In genomic region chr13:59718857-59719440, GRCm38 (mm10) we compare ENCODE assay signal across 14 mouse cellular contexts. TPM values are rescaled to one million over a fixed set of nuclear protein-coding genes. Genes with fewer than 3 reads are reported as not detected.
DNase-seq lines count a peak whose midpoint lies in the region; ATAC-seq and TF ChIP-seq lines count a peak whose summit lies in the region.
"Not testable (repeated sequence)": the region's sequence is repeated elsewhere in the genome, so short reads cannot be mapped to it uniquely, and the experiment has no call there.
"Had no signal": no experiment of that assay in that cellular context is flagged by ENCODE, and none has a peak within 500 bp of the region (broad histone marks: within the 10 kb centered on the region; RNA-seq: fewer than 3 reads in every experiment).

No protein-coding gene starts in this region.

- not testable (repeated sequence) for H3K4me3 ChIP-seq in CH12.LX (replicated peaks in 1 of 3; ENCODE audit: low read depth in 2 of 3, low read length in 2 of 3, poor library complexity in 1 of 3); embryonic facial prominence, embryonic 15.5 days (replicated peaks); heart, embryonic 14.5 days (ENCODE audit: control insufficient read depth in 1 of 2, insufficient read depth in 1 of 2, low read depth in 1 of 2, low read length in 2 of 2); liver, embryonic 13.5 days (replicated peaks); stomach, postnatal 0 days (ENCODE audit: low read depth, low read length)

- not testable (repeated sequence) for H3K27me3 ChIP-seq in CH12.LX (replicated peaks); embryonic facial prominence, embryonic 15.5 days; heart, embryonic 14.5 days (ENCODE audit: control insufficient read depth, insufficient read depth, low read length); stomach, postnatal 0 days (ENCODE audit: control insufficient read depth, insufficient read depth, low read length)
- H3K27me3 ChIP-seq in liver, embryonic 13.5 days = peaks cover 14% of the 10 kb centered on the region

- not testable (repeated sequence) for TF ChIP-seq RAD21 in CH12.LX (IDR thresholded peaks at IDR 0.05; ENCODE audit: low read depth, low read length)

- ATAC-seq in embryonic facial prominence, embryonic 15.5 days (ENCODE audit: insufficient number of reproducible peaks, low FRiP score, low TSS enrichment, low read depth) = not testable (repeated sequence)
- 0 out of 2 replicates have a peak, but pooled peaks have one; percentile 46 for ATAC-seq in heart, embryonic 14.5 days (ENCODE audit: insufficient number of reproducible peaks, insufficient read depth, low FRiP score, low read depth)
- peak; percentile 41 for ATAC-seq in inflammation-experienced regulatory T-cells, adult 6 months
- peak; percentile 52; the same call in 1 of the 2 replicates for ATAC-seq in liver, embryonic 13.5 days (ENCODE audit: low read depth)
- peak; percentile 75 for ATAC-seq in stomach, postnatal 0 days (ENCODE audit: low FRiP score, low TSS enrichment)

- TF ChIP-seq POLR2A in CH12.LX (IDR thresholded peaks at IDR 0.05; ENCODE audit: low read depth, low read length) = not testable (repeated sequence)

- not testable (repeated sequence) for H3K9me3 ChIP-seq in CH12.LX (replicated peaks; ENCODE audit: low read length); embryonic facial prominence, embryonic 15.5 days (replicated peaks); heart, embryonic 14.5 days (ENCODE audit: control insufficient read depth, low read length); liver, embryonic 13.5 days (replicated peaks); stomach, postnatal 0 days (ENCODE audit: control insufficient read depth, low read length)

- 16% methylated on average over 6 of the region's 6 CpGs for WGBS in embryonic facial prominence, embryonic 15.5 days
- WGBS in heart, embryonic 14.5 days = 31% methylated on average over 6 of the region's 6 CpGs
- WGBS in liver, embryonic 13.5 days (ENCODE audit: insufficient replicate concordance) = 29% methylated on average over 6 of the region's 6 CpGs
- WGBS in stomach, postnatal 0 days = 19% methylated on average over 6 of the region's 6 CpGs

- dilution Hi-C loops in CH12.LX (cut with MboI; ENCODE audit: extremely low pct_ligation_motif_present, extremely low pct_unique_long_range_greater_than_20kb, low sequenced_read_pairs) = not testable (repeated sequence)

- H3K4me2 ChIP-seq in CH12.LX (ENCODE audit: insufficient read depth, low read depth, poor library complexity, severe bottlenecking) = peak overlapping the region; percentile 41
- H3K4me2 ChIP-seq in embryonic facial prominence, embryonic 15.5 days (replicated peaks); heart, embryonic 14.5 days (ENCODE audit: low read length); liver, embryonic 13.5 days; stomach, postnatal 0 days (replicated peaks; ENCODE audit: low read depth): not testable (repeated sequence)

- 0 out of 2 replicates have a peak, but pooled peaks have one; percentile 24 for TF ChIP-seq EP300 in CH12.LX (IDR thresholded peaks at IDR 0.05; ENCODE audit: low read length)
- not testable (repeated sequence) for TF ChIP-seq EP300 in stomach, postnatal 0 days (optimal IDR thresholded peaks at IDR 0.05)

- peak; percentile 20 for DNase-seq in CH12.LX (ENCODE audit: extremely low read depth)
- DNase-seq in kidney, postnatal 10 days = peak; percentile 27
- not testable (repeated sequence) for DNase-seq in liver, embryonic 13.5 days
- DNase-seq in lung, postnatal 4 days = peak; percentile 37 to 74
- peak; percentile 51 for DNase-seq in stomach, postnatal 0 days (ENCODE audit: low spot score)

- H3K36me3 ChIP-seq in CH12.LX (replicated peaks in 1 of 2; ENCODE audit: control insufficient read depth in 1 of 2, insufficient read depth in 1 of 2, low read length in 1 of 2); embryonic facial prominence, embryonic 15.5 days; heart, embryonic 14.5 days (ENCODE audit: control insufficient read depth, insufficient read depth, low read length); liver, embryonic 13.5 days; stomach, postnatal 0 days (ENCODE audit: control insufficient read depth, insufficient read depth, low read length): not testable (repeated sequence)

- H3K27ac ChIP-seq in CH12.LX (ENCODE audit: insufficient read depth, low read depth); heart, embryonic 14.5 days (replicated peaks in 1 of 2; ENCODE audit: control insufficient read depth in 1 of 2, insufficient read depth in 1 of 2, low read depth in 2 of 2, low read length in 2 of 2); stomach, postnatal 0 days (replicated peaks): not testable (repeated sequence)
- H3K27ac ChIP-seq in embryonic facial prominence, embryonic 15.5 days (replicated peaks) = peak overlapping the region; percentile 17
- peak overlapping the region; percentile 13; the same call in 1 of the 2 replicates for H3K27ac ChIP-seq in liver, embryonic 13.5 days

- not testable (repeated sequence) for H3K9ac ChIP-seq in CH12.LX (ENCODE audit: insufficient read depth, low read depth); embryonic facial prominence, embryonic 15.5 days; heart, embryonic 14.5 days (ENCODE audit: low read length); stomach, postnatal 0 days (ENCODE audit: low read length)
- H3K9ac ChIP-seq in liver, embryonic 13.5 days = 0 out of 2 replicates have a peak overlapping the region, but pooled peaks have one; percentile 7

- not testable (repeated sequence) for TF ChIP-seq CTCF in CH12.LX (conservative IDR thresholded peaks at IDR 0.05 in 1 of 2, IDR thresholded peaks at IDR 0.05 in 1 of 2; ENCODE audit: low read depth in 2 of 2, low read length in 2 of 2); stomach, postnatal 0 days (IDR thresholded peaks at IDR 0.05; ENCODE audit: low read depth)

- not testable (repeated sequence) for H3K79me2 ChIP-seq in CH12.LX (replicated peaks; ENCODE audit: control insufficient read depth, extremely low read depth, insufficient read depth, poor library complexity, severe bottlenecking)

- in situ Hi-C loops in CH12.LX (cut with MboI; ENCODE audit: low pct_ligation_motif_present, low pct_unique_long_range_greater_than_20kb, low sequenced_read_pairs) = not testable (repeated sequence)

- H3K4me1 ChIP-seq in CH12.LX (ENCODE audit: control insufficient read depth in 1 of 2, insufficient read depth in 2 of 2) = peaks cover 11 to 25% of the 10 kb centered on the region in 2 experiments
- H3K4me1 ChIP-seq in embryonic facial prominence, embryonic 15.5 days; heart, embryonic 14.5 days (ENCODE audit: control insufficient read depth in 2 of 2, insufficient read depth in 2 of 2, low read length in 2 of 2); stomach, postnatal 0 days (replicated peaks; ENCODE audit: control insufficient read depth, insufficient read depth): not testable (repeated sequence)
- H3K4me1 ChIP-seq in liver, embryonic 13.5 days (replicated peaks) = peaks cover 58% of the 10 kb centered on the region

RNA-seq across cellular contexts. Expression of gene Spata31d1b, which starts 6.9 kb away (rescaled TPM):
- total RNA-seq in CH12.LX (2012; rRNA removed) (0.13 and 0.30 TPM in 2 replicates), CH12.LX (2014; rRNA removed) (0.09 and 0.18 TPM in 2 replicates)
- polyA plus RNA-seq in CH12.LX (2012; ENCODE audit: insufficient read length, low read depth) = 0.05 and 0.27 TPM in 2 replicates
- 0.08 TPM in 1 of 2 replicates, not detected in the other for polyA plus RNA-seq in embryonic facial prominence, embryonic 15.5 days (2015; fragmentation: Nextera tagmentation; extraction: Ambion mirVana)
- polyA plus RNA-seq in heart, embryonic 14.5 days (2014; fragmentation: Nextera tagmentation; extraction: Ambion mirVana) = not detected in 2 replicates
- polyA plus RNA-seq in inflammation-experienced regulatory T-cells, adult 6 months (2017; shearing (Covaris generic)) = not detected
- not detected in 2 replicates for polyA plus RNA-seq in liver, embryonic 13.5 days (2015; fragmentation: Nextera tagmentation; extraction: Ambion mirVana)
- 0.02 TPM in 1 of 2 replicates, not detected in the other for polyA plus RNA-seq in stomach, postnatal 0 days (2015; fragmentation: Nextera tagmentation; extraction: Ambion mirVana)
- total RNA-seq: left cerebral cortex, postnatal 36 days had no signal
- polyA plus RNA-seq: macrophage had no signal

RNA-seq across cellular contexts. Expression of gene Spata31d1a, which starts 8.8 kb away (rescaled TPM):
- total RNA-seq in CH12.LX (2012; rRNA removed) (not detected in 2 replicates), CH12.LX (2014; rRNA removed) (not detected in 2 replicates)
- polyA plus RNA-seq in CH12.LX (2012; ENCODE audit: insufficient read length, low read depth) = 0.19 TPM in 1 of 2 replicates, not detected in the other
- polyA plus RNA-seq in embryonic facial prominence, embryonic 15.5 days (2015; fragmentation: Nextera tagmentation; extraction: Ambion mirVana) = 0.07 TPM in 1 of 2 replicates, not detected in the other
- 0.05 TPM in 1 of 2 replicates, not detected in the other for polyA plus RNA-seq in heart, embryonic 14.5 days (2014; fragmentation: Nextera tagmentation; extraction: Ambion mirVana)
- polyA plus RNA-seq in inflammation-experienced regulatory T-cells, adult 6 months (2017; shearing (Covaris generic)) = not detected
- 0.03 TPM in 1 of 2 replicates, not detected in the other for polyA plus RNA-seq in liver, embryonic 13.5 days (2015; fragmentation: Nextera tagmentation; extraction: Ambion mirVana)
- polyA plus RNA-seq in stomach, postnatal 0 days (2015; fragmentation: Nextera tagmentation; extraction: Ambion mirVana) = 0.02 TPM in 1 of 2 replicates, not detected in the other
- total RNA-seq: monocyte, adult 5-6 weeks had no signal
- polyA plus RNA-seq: macrophage had no signal

RNA-seq across cellular contexts. Expression of gene Spata31d1d, which starts 12.6 kb away (rescaled TPM):
- not detected in 2 replicates for total RNA-seq in CH12.LX (2012; rRNA removed)
- not detected in 2 replicates for total RNA-seq in CH12.LX (2014; rRNA removed)
- polyA plus RNA-seq in CH12.LX (2012; ENCODE audit: insufficient read length, low read depth) = not detected in 2 replicates
- polyA plus RNA-seq in embryonic facial prominence, embryonic 15.5 days (2015; fragmentation: Nextera tagmentation; extraction: Ambion mirVana) = not detected in 2 replicates
- polyA plus RNA-seq in heart, embryonic 14.5 days (2014; fragmentation: Nextera tagmentation; extraction: Ambion mirVana) = not detected in 2 replicates
- not detected for polyA plus RNA-seq in inflammation-experienced regulatory T-cells, adult 6 months (2017; shearing (Covaris generic))
- not detected in 2 replicates for polyA plus RNA-seq in liver, embryonic 13.5 days (2015; fragmentation: Nextera tagmentation; extraction: Ambion mirVana)
- polyA plus RNA-seq in stomach, postnatal 0 days (2015; fragmentation: Nextera tagmentation; extraction: Ambion mirVana) = not detected in 2 replicates
- total RNA-seq: layer of hippocampus, postnatal 10 days; left cerebral cortex, postnatal 36 days; monocyte, adult 5-6 weeks had no signal
- polyA plus RNA-seq: forebrain, embryonic 10.5 days; macrophage had no signal

RNA-seq across cellular contexts. Expression of gene 4921517D22Rik, which starts 25.0 kb away (rescaled TPM):
- total RNA-seq in CH12.LX (2012; rRNA removed) = not detected in 2 replicates
- total RNA-seq in CH12.LX (2014; rRNA removed) = not detected in 2 replicates
- not detected in 2 replicates for polyA plus RNA-seq in CH12.LX (2012; ENCODE audit: insufficient read length, low read depth)
- polyA plus RNA-seq in embryonic facial prominence, embryonic 15.5 days (2015; fragmentation: Nextera tagmentation; extraction: Ambion mirVana) = not detected in 2 replicates
- polyA plus RNA-seq in heart, embryonic 14.5 days (2014; fragmentation: Nextera tagmentation; extraction: Ambion mirVana) = not detected in 2 replicates
- polyA plus RNA-seq in inflammation-experienced regulatory T-cells, adult 6 months (2017; shearing (Covaris generic)) = not detected
- not detected in 2 replicates for polyA plus RNA-seq in liver, embryonic 13.5 days (2015; fragmentation: Nextera tagmentation; extraction: Ambion mirVana)
- polyA plus RNA-seq in stomach, postnatal 0 days (2015; fragmentation: Nextera tagmentation; extraction: Ambion mirVana) = not detected in 2 replicates
- total RNA-seq: layer of hippocampus, postnatal 10 days; left cerebral cortex, postnatal 36 days; monocyte, adult 5-6 weeks had no signal
- polyA plus RNA-seq: forebrain, embryonic 10.5 days; macrophage; thymus, adult 2 months had no signal

RNA-seq across cellular contexts. Expression of gene 1700014D04Rik, which starts 27.6 kb away (rescaled TPM):
- not detected in 2 replicates for total RNA-seq in CH12.LX (2012; rRNA removed)
- total RNA-seq in CH12.LX (2014; rRNA removed) = not detected in 2 replicates
- not detected in 2 replicates for polyA plus RNA-seq in CH12.LX (2012; ENCODE audit: insufficient read length, low read depth)
- not detected in 2 replicates for polyA plus RNA-seq in embryonic facial prominence, embryonic 15.5 days (2015; fragmentation: Nextera tagmentation; extraction: Ambion mirVana)
- polyA plus RNA-seq in heart, embryonic 14.5 days (2014; fragmentation: Nextera tagmentation; extraction: Ambion mirVana) = 0.27 TPM in 1 of 2 replicates, not detected in the other
- polyA plus RNA-seq in inflammation-experienced regulatory T-cells, adult 6 months (2017; shearing (Covaris generic)) = not detected
- not detected in 2 replicates for polyA plus RNA-seq in liver, embryonic 13.5 days (2015; fragmentation: Nextera tagmentation; extraction: Ambion mirVana)
- 0.02 TPM in 1 of 2 replicates, not detected in the other for polyA plus RNA-seq in stomach, postnatal 0 days (2015; fragmentation: Nextera tagmentation; extraction: Ambion mirVana)
- total RNA-seq: monocyte, adult 5-6 weeks had no signal
- polyA plus RNA-seq: forebrain, embryonic 10.5 days; macrophage had no signal
